Mouse (Mus musculus) heart, postnatal 14 days (tissue): Measurements from ENCODE around the gene Tns1. TPM values are rescaled to one million over a fixed set of nuclear protein-coding genes. Genes with fewer than 3 reads are reported as not detected.
"Not testable (repeated sequence)": the region's sequence is repeated elsewhere in the genome, so short reads cannot be mapped to it uniquely, and the experiment has no call there.

Source experiments
- DNase-seq, 2 experiments: peaks; one replicate each; pipeline ENCODE4 v3.0.0; 2021 to 2022
- intact Hi-C: fragments of 180-260 bp; cut with DNase I; formaldehyde crosslinking; loops from one replicate; pipeline ENCODE4 v1.15.1; 2025
- long read RNA-seq, 2 experiments: library from polyadenylated mRNA; stranded (forward); transcript quantifications; one replicate each; pipeline ENCODE4 v2.0.0; 2021
- total RNA-seq, 2 experiments: library from RNA; stranded (reverse); gene quantifications; 2 replicates each; pipeline ENCODE4 v1.2.3; 2021

Gene Tns1
- 100 to 1,000 TPM; 677 to 755 TPM for total RNA-seq
- long read RNA-seq, experiment 1, partial matches to known transcripts, result 7 of 181 reads
- long read RNA-seq, experiment 1, other reads (novel, unspliced or antisense), result 174 of 181 reads
- long read RNA-seq, experiment 2, partial matches to known transcripts, result 12 of 129 reads
- long read RNA-seq, experiment 2, other reads (novel, unspliced or antisense), result 117 of 129 reads

- intact Hi-C loops, result loop anchor here (2.0 kb wide), 1 partner anchor 42 kb away; no protein-coding TSS in a partner anchor
- peak; percentile 67 to 73 for DNase-seq
These were observed at the start of gene Tns1 for GRCm38 (mm10) chr1:74124021-74124981. Gene Tns1 (minus strand): TSS chr1:74124449.

- intact Hi-C loops, result no loop called here
- DNase-seq, result no peak
These were observed 48.5 kb upstream of the Tns1 start for GRCm38 (mm10) chr1:74172722-74173121.

DNA sequence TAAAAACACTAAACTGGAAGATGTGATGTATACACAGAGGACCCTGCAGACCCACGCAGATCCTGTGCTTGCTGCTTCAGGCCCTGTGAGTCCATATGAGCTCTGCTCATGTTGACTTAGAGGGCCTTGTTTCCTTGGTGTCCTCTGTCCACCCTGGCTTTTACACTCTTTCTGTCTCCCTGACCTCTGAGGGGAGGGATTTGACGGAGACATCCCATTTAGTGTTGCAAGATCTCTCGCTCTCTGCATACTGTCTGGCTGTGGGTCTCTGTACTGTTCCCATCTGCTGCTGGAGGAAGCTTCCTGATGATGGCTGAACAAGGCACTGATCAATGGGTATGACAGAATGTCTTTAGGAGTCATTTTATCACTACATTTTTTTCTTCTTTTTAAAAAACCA, 45.5 kb upstream of the Tns1 start:
- intact Hi-C loops, result no loop called here
- no peak for DNase-seq

- intact Hi-C loops, result no loop called here
- DNase-seq, result no peak
These were observed 42.9 kb upstream of the Tns1 start for GRCm38 (mm10) chr1:74167136-74167535.

GRCm38 (mm10) chr1:74160036-74160435, 35.8 kb upstream of the Tns1 start:
- DNase-seq, result no peak
- intact Hi-C loops, result no loop called here

DNA sequence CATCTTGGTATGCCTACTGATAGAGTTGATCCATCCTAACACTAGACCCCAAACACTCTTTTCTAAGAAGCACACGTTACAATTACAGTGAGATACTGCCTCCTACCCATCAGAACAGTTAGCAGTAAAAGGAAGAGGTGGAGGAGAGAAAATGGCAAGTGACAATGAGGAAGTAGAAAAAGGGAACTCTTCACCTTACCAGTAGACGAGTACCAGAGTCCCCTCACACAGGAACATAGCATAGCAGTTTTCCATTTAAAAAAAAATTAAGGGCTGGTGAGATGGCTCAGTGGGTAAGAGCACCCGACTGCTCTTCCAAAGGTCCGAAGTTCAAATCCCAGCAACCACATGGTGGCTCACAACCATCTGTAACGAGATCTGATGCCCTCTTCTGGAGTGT, 35.4 kb upstream of the Tns1 start:
- DNase-seq, intact Hi-C loops: not testable (repeated sequence)

- DNase-seq, result no peak
- intact Hi-C loops, result no loop called here
These were observed 32.2 kb upstream of the Tns1 start for GRCm38 (mm10) chr1:74156381-74156910.

GRCm38 (mm10) chr1:74155435-74156012, 31.3 kb upstream of the Tns1 start:
- intact Hi-C loops, result no loop called here

DNA sequence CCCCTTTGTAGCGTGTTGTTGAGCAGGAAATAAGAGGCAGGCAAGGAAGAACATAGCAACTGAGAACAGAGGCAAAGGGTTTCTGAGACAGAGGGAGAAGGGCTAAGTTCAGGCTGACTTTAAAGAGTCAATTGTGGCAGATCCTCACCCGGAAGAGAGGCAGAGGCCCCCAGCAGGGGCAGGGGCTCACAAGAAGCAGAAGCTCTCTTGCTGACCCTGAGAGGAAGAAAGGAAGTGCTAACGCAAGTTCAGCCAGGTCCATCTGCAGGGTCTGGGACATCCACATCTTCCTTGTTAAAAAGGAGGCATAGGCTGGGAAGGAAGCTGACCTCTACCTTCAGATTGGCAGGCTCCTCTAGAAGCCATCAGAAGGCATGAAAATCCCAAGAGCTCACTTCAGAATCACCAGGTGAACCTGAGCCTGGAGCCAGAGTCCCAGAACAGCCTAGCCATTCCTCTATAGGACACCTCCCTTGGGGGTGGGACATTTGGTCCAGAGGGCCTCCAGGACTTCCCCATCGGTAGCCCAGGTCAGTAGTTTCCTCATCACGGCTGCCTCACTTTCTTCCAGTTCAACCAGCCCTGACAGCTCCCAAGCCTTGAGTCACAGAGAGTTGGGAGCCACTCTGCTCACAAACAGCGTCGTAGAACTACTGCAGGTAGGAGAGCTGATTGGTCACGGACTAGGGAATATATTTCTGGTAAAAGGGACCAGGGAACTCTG, 29.4 kb upstream of the Tns1 start, which contains the start of gene Cxcr2:
Gene Cxcr2 (plus strand): TSS at position 529 of the 724 bp plus-strand sequence.
- intact Hi-C loops, result no loop called here
- DNase-seq, result no peak

More at GRCm38 (mm10) chr1:74155435-74156012, 31.3 kb upstream of the Tns1 start:
- no peak for DNase-seq

DNA sequence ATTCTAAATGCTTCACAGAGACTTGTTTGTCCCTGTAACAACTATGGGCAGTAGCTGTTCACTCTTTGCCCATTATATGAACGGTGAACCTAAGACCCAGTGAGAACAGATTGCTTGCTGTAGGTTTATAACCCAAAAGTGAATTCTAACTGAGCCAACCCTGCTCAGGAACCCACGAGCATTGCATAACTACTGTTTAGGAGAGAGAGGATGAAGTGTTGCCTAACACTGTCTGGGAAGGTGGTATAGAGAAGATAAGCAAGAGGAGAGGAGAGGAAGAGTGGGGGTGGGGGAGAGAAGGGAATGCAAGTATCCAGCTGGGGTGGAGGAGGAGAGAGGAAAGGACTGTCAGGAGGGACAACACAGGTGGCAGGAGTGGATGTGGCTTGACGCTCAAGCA, 26.8 kb upstream of the Tns1 start:
- no peak for DNase-seq
- intact Hi-C loops, result no loop called here

GRCm38 (mm10) chr1:74150101-74150500, 25.9 kb upstream of the Tns1 start:
- DNase-seq, result no peak

GRCm38 (mm10) chr1:74149106-74149885, 25.0 kb upstream of the Tns1 start:
- no peak for DNase-seq
- intact Hi-C loops, result no loop called here

More at GRCm38 (mm10) chr1:74150101-74150500, 25.9 kb upstream of the Tns1 start:
- intact Hi-C loops, result no loop called here

GRCm38 (mm10) chr1:74141781-74142180, 17.5 kb upstream of the Tns1 start:
- intact Hi-C loops, result no loop called here
- DNase-seq, result no peak

DNA sequence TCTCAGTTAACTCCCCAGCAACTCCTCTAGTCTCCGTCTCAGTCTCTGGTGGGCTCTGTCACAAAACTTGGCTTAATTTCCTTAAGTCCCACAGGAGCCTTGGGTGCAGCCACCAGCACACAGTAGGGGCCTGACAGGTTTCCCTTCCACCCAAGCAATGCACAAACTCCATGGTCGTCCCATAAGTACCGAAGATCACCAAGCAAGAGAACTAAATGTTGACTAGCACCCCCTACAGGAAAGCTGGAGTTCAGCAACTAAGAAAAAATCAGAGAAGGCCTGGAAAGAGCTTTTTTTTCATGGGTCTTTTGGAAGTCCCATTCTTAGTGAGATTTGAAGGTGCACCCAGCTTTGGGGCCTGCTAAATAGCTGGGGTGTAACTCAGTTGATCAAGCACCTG, 15.2 kb upstream of the Tns1 start:
- intact Hi-C loops, result no loop called here
- DNase-seq, result no peak

- no peak for DNase-seq
- intact Hi-C loops, result no loop called here
These were observed 11.2 kb upstream of the Tns1 start for GRCm38 (mm10) chr1:74135326-74135950.

- DNase-seq, result peak in 1 of 2 experiments; percentile 29
- intact Hi-C loops, result no loop called here
These were observed 9.7 kb upstream of the Tns1 start for GRCm38 (mm10) chr1:74133954-74134353.

DNA sequence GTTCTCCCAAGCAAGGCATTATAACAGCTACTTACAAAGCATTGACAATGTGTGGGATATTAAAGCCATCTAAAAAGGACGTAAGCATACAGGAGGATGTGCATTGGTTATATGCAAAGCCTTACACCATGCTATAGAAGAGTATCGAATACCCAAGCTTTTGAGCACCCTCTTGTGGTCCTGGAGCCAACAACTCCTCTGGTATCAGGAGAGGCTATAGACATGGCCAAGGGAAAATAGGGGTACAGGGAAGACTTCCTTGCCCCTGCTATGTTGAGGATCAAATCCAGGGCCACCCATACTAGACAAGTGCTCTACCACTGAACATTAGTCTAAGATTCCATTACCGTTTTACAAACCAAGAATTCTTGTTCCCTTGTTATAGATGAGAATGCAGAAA, 7.8 kb upstream of the Tns1 start:
- DNase-seq, result no peak
- intact Hi-C loops, result no loop called here

DNA sequence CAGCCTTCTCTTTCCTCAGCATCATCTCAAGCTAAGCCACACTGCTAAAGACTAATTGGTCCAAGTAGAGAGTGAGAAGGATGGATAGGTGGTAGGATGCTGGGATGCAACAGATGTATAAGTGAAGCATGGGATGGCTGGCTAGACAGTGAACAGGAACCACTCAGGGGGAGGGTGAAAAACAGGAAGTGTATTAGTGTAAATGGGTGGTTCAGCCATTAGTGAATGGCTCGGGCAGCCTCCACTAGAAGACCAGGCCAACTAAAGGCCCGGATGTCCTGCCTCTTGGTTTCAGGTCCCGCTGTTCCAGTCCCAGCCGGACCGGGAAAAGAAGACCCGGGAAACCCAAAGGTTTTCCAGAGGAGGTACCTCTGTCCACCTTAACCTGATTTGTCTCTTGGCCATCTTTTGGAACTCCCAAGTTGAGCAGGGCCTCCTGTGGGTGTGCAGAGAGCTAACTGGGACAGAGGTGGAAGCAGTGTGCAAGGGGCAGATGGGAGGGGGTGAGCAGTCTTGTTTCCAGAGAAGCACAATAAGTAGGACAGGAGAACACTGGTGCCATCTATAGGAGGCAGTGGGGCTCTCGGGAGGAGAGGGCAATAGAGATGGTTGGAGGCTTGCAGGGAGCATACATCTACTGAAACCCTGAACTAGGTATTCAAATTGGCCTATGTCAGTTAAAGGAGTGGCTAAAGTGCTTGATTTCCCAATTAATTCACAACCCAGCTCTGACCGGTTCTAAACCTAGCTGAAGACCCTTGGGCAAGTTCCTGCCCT, 6.8 kb upstream of the Tns1 start:
- no peak for DNase-seq
- intact Hi-C loops, result no loop called here
